Mouse (Mus musculus) embryonic facial prominence, embryonic 10.5 days (tissue): ENCODE measurements around the gene Mtmr6. TPM values are rescaled to one million over a fixed set of nuclear protein-coding genes. Genes with fewer than 3 reads are reported as not detected.

ENCODE experiments used
- DNase-seq: peaks from one replicate; pipeline ENCODE4 v3.0.0-alpha.2; 2017; ENCODE audit warnings: low spot score
- H3K27ac ChIP-seq: fragments of 300-500 bp; sonication (generic); replicated peaks from 2 replicates; pipeline ENCODE4 v1.5.1; 2016; ENCODE audit warnings: mild to moderate bottlenecking
- H3K27me3 ChIP-seq: fragments of 300-500 bp; sonication (generic); replicated peaks from 2 replicates; pipeline ENCODE4 v1.6.1; 2016; ENCODE audit warnings: low read depth, mild to moderate bottlenecking; ENCODE audit not compliant: poor library complexity, severe bottlenecking
- H3K36me3 ChIP-seq: fragments of 300-500 bp; sonication (generic); replicated peaks from 2 replicates; pipeline ENCODE4 v1.6.1; 2016; ENCODE audit warnings: mild to moderate bottlenecking, moderate library complexity
- H3K4me1 ChIP-seq: fragments of 300-500 bp; sonication (generic); 2 replicates; pipeline ENCODE4 v1.6.1; 2016
- H3K4me3 ChIP-seq: fragments of 300-500 bp; sonication (generic); 2 replicates; pipeline ENCODE4 v1.5.1; 2016; ENCODE audit warnings: mild to moderate bottlenecking, moderate library complexity
- H3K9me3 ChIP-seq: fragments of 300-500 bp; sonication (generic); 2 replicates; pipeline ENCODE4 v1.6.1; 2016; ENCODE audit warnings: mild to moderate bottlenecking
- WGBS: fragments of 180-500 bp; shearing (Covaris S2); methylation state at CpG from one replicate; pipeline ENCODE4 v1.1.7; 2016; 5-methylcytosine and 5-hydroxymethylcytosine counted together
- polyA plus RNA-seq: library from polyadenylated mRNA; unstranded; fragments of >200 nt; fragmentation: Nextera tagmentation; extraction: Ambion mirVana; gene quantifications from 2 replicates; pipeline ENCODE4 v1.2.1, GENCODE M21; 2016

Gene Mtmr6
- polyA plus RNA-seq, 1 experiment from 2014 or later = 24.7 TPM

- WGBS = 83% methylated on average over 4 of the region's 4 CpGs
- H3K27me3 ChIP-seq = no peaks in the 10 kb centered on the region
- H3K27ac ChIP-seq = no peak overlapping the region
- peaks cover 11% of the 10 kb centered on the region for H3K4me1 ChIP-seq
- DNase-seq = no peak
- no peak overlapping the region for H3K4me3 ChIP-seq
- H3K36me3 ChIP-seq = no peaks in the 10 kb centered on the region
- H3K9me3 ChIP-seq = no peaks in the 10 kb centered on the region
Observed at GRCm38 (mm10) chr14:60257101-60257500, 7.9 kb upstream of the Mtmr6 start.

- H3K9me3 ChIP-seq = no peaks in the 10 kb centered on the region
- no peaks in the 10 kb centered on the region for H3K27me3 ChIP-seq
- 84% methylated on average over 1 of the region's 1 CpGs for WGBS
- H3K27ac ChIP-seq = no peak overlapping the region
- H3K36me3 ChIP-seq = no peaks in the 10 kb centered on the region
- no peak overlapping the region for H3K4me3 ChIP-seq
- peaks cover 6% of the 10 kb centered on the region for H3K4me1 ChIP-seq
- no peak for DNase-seq
Observed at GRCm38 (mm10) chr14:60257851-60258250, 7.2 kb upstream of the Mtmr6 start.

- Histone ChIP-seq H3K36me3 (no peaks in the 10 kb centered on the region), H3K27ac (no peak overlapping the region), H3K27me3 (no peaks in the 10 kb centered on the region), H3K9me3 (no peaks in the 10 kb centered on the region), H3K4me3 (no peak overlapping the region), H3K4me1 (peaks cover 13% of the 10 kb centered on the region; the same call in 1 of the 2 replicates)
- WGBS = 84% methylated on average over 7 of the region's 7 CpGs
- DNase-seq = no peak
Observed at GRCm38 (mm10) chr14:60262316-60262715, 2.7 kb upstream of the Mtmr6 start.

- WGBS = 85% methylated on average over 6 of the region's 6 CpGs
- Histone ChIP-seq H3K9me3 (no peaks in the 10 kb centered on the region), H3K27ac (no peak overlapping the region), H3K36me3 (no peaks in the 10 kb centered on the region), H3K27me3 (no peaks in the 10 kb centered on the region), H3K4me3 (no peak overlapping the region), H3K4me1 (peaks cover 18% of the 10 kb centered on the region)
- no peak for DNase-seq
Observed at GRCm38 (mm10) chr14:60269333-60269732, 4.3 kb downstream of the Mtmr6 start.

- DNase-seq = no peak
- Histone ChIP-seq H3K27me3 (no peaks in the 10 kb centered on the region), H3K27ac (no peak overlapping the region), H3K36me3 (no peaks in the 10 kb centered on the region), H3K9me3 (no peaks in the 10 kb centered on the region), H3K4me1 (peaks cover 5% of the 10 kb centered on the region; the same call in 1 of the 2 replicates), H3K4me3 (no peak overlapping the region)
- WGBS = 80% methylated on average over 6 of the region's 6 CpGs
Observed at GRCm38 (mm10) chr14:60273346-60273745, 8.3 kb downstream of the Mtmr6 start.

- H3K9me3 ChIP-seq = no peaks in the 10 kb centered on the region
- no peak for DNase-seq
- 95% methylated on average over 7 of the region's 7 CpGs for WGBS
- no peak overlapping the region for H3K27ac ChIP-seq
- H3K36me3 ChIP-seq = no peaks in the 10 kb centered on the region
- no peaks in the 10 kb centered on the region for H3K27me3 ChIP-seq
- H3K4me3 ChIP-seq = no peak overlapping the region
- peaks cover 5% of the 10 kb centered on the region; the same call in 1 of the 2 replicates for H3K4me1 ChIP-seq
Observed at GRCm38 (mm10) chr14:60275301-60276276, 10.6 kb downstream of the Mtmr6 start.

DNA sequence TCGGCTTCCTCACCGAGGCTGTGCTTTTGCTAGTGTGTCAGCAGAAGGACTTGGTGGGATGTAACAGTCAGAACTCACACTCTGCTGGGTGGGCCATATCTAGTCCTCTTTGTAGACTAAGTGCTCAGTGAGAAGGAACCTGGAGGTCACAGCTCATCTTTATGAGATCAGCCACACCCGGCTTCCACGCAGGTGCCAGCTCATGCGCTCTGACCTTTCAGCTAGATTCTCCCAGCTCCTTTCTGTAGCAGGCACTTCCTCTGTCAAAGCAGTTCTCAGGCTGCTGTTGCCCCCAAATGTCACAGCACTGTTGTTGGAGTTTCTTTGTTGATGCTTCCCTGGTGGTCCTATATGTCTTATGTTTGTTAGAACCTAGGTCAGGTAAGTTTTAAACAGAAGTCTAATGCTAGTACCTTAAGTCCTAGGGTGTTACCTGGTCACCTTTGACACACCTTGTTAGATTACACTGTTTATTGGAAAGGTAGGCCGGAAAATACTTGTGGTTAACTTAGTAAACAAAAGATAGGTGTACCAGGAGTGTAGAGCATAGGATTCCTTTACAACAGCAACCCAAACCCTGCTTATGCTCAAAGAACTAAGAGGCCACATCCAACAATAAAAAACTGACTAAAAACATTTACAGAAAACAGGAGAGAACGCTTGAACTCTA is 21.3 kb downstream of the Mtmr6 start:
- WGBS = 90% methylated on average over 7 of the region's 7 CpGs
- DNase-seq = no peak
- Histone ChIP-seq H3K36me3 (peaks cover 23% of the 10 kb centered on the region), H3K27ac (no peak overlapping the region), H3K27me3 (no peaks in the 10 kb centered on the region), H3K9me3 (no peaks in the 10 kb centered on the region), H3K4me1 (no peaks in the 10 kb centered on the region), H3K4me3 (no peak overlapping the region)

- H3K27ac ChIP-seq = no peak overlapping the region
Observed at GRCm38 (mm10) chr14:60290363-60290762, 25.3 kb downstream of the Mtmr6 start.

DNA sequence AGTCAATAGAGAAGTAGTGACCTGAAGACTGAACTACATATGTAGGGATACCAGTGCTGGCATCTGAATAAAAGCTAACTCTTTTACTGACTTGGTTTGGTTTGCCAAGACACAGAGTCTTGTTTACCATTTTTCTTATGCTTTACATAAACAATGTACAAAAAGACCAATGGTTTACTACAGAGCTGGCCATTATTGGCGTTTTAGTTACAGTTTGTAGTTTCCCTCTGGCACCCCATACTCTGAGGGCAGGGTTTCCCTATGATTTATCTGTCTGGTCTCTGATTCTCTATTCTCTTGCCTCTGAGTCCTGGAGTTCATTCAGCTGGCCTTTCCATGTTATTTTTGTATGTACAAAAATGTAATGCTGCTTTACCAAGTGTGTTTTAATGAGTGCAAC is 30.5 kb downstream of the Mtmr6 start:
- 85% methylated on average over 1 of the region's 1 CpGs for WGBS
- no peaks in the 10 kb centered on the region for H3K27me3 ChIP-seq
- peaks cover 26% of the 10 kb centered on the region for H3K36me3 ChIP-seq

More at GRCm38 (mm10) chr14:60290363-60290762, 25.3 kb downstream of the Mtmr6 start:
- WGBS = 93% methylated on average over 4 of the region's 4 CpGs
- Histone ChIP-seq H3K36me3 (peaks cover 26% of the 10 kb centered on the region), H3K9me3 (no peaks in the 10 kb centered on the region), H3K4me1 (no peaks in the 10 kb centered on the region), H3K4me3 (no peak overlapping the region), H3K27me3 (no peaks in the 10 kb centered on the region)
- no peak for DNase-seq

GRCm38 (mm10) chr14:60300224-60300991 is 35.4 kb downstream of the Mtmr6 start:
- no peak for DNase-seq
- Histone ChIP-seq H3K9me3 (no peaks in the 10 kb centered on the region), H3K4me3 (no peak overlapping the region), H3K36me3 (peaks cover 24% of the 10 kb centered on the region), H3K27ac (no peak overlapping the region), H3K4me1 (no peaks in the 10 kb centered on the region), H3K27me3 (no peaks in the 10 kb centered on the region)
- WGBS = 72% methylated on average over 14 of the region's 14 CpGs

More for the DNA sequence above, 30.5 kb downstream of the Mtmr6 start:
- H3K27ac ChIP-seq = no peak overlapping the region
- H3K4me1 ChIP-seq = no peaks in the 10 kb centered on the region
- no peaks in the 10 kb centered on the region for H3K9me3 ChIP-seq
- H3K4me3 ChIP-seq = no peak overlapping the region
- no peak for DNase-seq

DNA sequence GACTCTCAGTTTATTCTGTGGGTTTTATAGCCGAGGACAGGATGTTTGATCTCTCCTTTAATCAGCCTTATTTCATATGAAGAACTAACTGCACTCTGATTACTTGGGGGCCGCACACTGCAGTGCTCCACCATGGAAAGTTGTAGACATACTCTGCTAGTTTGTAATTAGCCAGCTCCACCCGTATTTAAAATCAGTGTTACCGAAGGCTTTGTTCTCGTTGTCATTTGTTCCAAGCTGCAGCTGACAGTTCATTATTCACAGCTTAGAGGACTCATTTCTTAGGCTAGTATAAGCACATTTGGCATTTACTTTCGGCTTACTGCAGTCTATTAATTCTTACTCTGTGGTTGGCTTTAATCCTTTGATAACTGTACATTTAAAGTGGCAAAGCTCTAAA is 36.0 kb downstream of the Mtmr6 start:
- no peak overlapping the region for H3K4me3 ChIP-seq
- peaks cover 24% of the 10 kb centered on the region for H3K36me3 ChIP-seq
- no peaks in the 10 kb centered on the region for H3K27me3 ChIP-seq
- DNase-seq = no peak
- no peaks in the 10 kb centered on the region for H3K9me3 ChIP-seq
- H3K4me1 ChIP-seq = no peaks in the 10 kb centered on the region
- H3K27ac ChIP-seq = no peak overlapping the region
- WGBS = 84% methylated on average over 6 of the region's 6 CpGs

DNA sequence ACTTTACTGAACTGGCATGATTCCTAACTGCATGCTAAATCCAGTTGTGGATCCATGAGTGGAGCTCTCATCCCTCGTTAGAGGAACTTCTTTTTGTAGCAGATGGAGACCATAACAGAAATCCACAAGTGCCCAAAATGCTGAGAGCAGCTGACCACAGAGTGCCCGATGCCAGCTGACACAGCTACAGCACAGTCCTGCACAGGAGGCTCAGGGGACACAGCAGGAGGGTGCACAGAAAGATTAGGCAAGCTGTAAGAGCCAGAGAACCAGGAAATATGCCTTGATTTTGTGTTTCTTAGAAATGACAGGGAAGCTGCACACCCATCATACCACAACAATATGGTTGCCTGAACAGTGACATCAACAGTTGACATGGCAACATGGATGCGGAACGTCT is 37.4 kb downstream of the Mtmr6 start:
- Histone ChIP-seq H3K4me1 (no peaks in the 10 kb centered on the region), H3K4me3 (no peak overlapping the region), H3K27ac (no peak overlapping the region), H3K36me3 (peaks cover 21% of the 10 kb centered on the region), H3K27me3 (no peaks in the 10 kb centered on the region), H3K9me3 (no peaks in the 10 kb centered on the region)
- no peak for DNase-seq
- 86% methylated on average over 4 of the region's 4 CpGs for WGBS
